Mouse (Mus musculus) MEL (cell line): ENCODE data around the gene Slc35c1. TPM values are rescaled to one million over a fixed set of nuclear protein-coding genes. Genes with fewer than 3 reads are reported as not detected.

ENCODE experiments used
- DNase-seq: peaks from one replicate; pipeline ENCODE4 v3.0.0; 2011; ENCODE audit warnings: low read depth, low spot score
- H3K27ac ChIP-seq: 2 replicates; pipeline ENCODE4 v1.5.1; 2012; ENCODE audit warnings: low read depth, mild to moderate bottlenecking, control low read depth, low read length, moderate library complexity; ENCODE audit not compliant: control insufficient read depth
- H3K27me3 ChIP-seq, 2 experiments: fragments of 150-350 bp in 1 of 2; sonication (generic) in 1 of 2; 2 replicates each; pipeline ENCODE4 v1.6.1; 2012; ENCODE audit warnings: low read length in 2 of 2, mild to moderate bottlenecking in 2 of 2, improper control_type of control experiment in 1 of 2, moderate library complexity in 1 of 2; ENCODE audit not compliant: insufficient read depth in 2 of 2, control insufficient read depth in 1 of 2
- H3K36me3 ChIP-seq, 2 experiments: 2 replicates each; pipeline ENCODE4 v1.6.1; 2012 to 2014; ENCODE audit warnings: low read length in 2 of 2, improper control_type of control experiment in 1 of 2, inconsistent platforms in 1 of 2, mild to moderate bottlenecking in 1 of 2; ENCODE audit not compliant: insufficient read depth in 2 of 2, control insufficient read depth in 1 of 2
- H3K4me1 ChIP-seq, 2 experiments: fragments of 150-350 bp in 1 of 2; sonication (generic) in 1 of 2; 2 replicates each; pipeline ENCODE4 v1.6.1; 2012; ENCODE audit warnings: low read length in 2 of 2, improper control_type of control experiment in 1 of 2, mild to moderate bottlenecking in 1 of 2; ENCODE audit not compliant: insufficient read depth in 2 of 2, control insufficient read depth in 1 of 2
- H3K4me3 ChIP-seq, 2 experiments: fragments of 150-350 bp in 1 of 2; sonication (generic) in 1 of 2; 2 replicates each; pipeline ENCODE4 v1.5.1; 2012; ENCODE audit warnings: low read depth in 2 of 2, low read length in 2 of 2, mild to moderate bottlenecking in 2 of 2, moderate library complexity in 2 of 2, control low read depth in 1 of 2, improper control_type of control experiment in 1 of 2; ENCODE audit not compliant: control insufficient read depth in 1 of 2, insufficient read depth in 1 of 2
- H3K79me2 ChIP-seq: 2 replicates; pipeline ENCODE4 v1.6.1; 2012; ENCODE audit warnings: mild to moderate bottlenecking, low read length, moderate library complexity; ENCODE audit not compliant: control insufficient read depth, poor library complexity, insufficient read depth
- H3K9ac ChIP-seq: 2 replicates; pipeline ENCODE4 v1.6.1; 2012; ENCODE audit warnings: low read depth, mild to moderate bottlenecking, control low read depth, low read length, moderate library complexity; ENCODE audit not compliant: control insufficient read depth, poor library complexity, severe bottlenecking
- H3K9me3 ChIP-seq: fragments of 150-350 bp; sonication (generic); replicated peaks from 2 replicates; pipeline ENCODE4 v1.6.1; 2012; ENCODE audit warnings: mild to moderate bottlenecking, low read length, improper control_type of control experiment, moderate library complexity; ENCODE audit not compliant: insufficient read depth
- CHD2 ChIP-seq: IDR thresholded peaks from 2 replicates; pipeline ENCODE4 v1.6.1; 2011; ENCODE audit warnings: low read length, improper control_type of control experiment
- CTCF ChIP-seq, 3 experiments: IDR thresholded peaks in 2 of 3; conservative IDR thresholded peaks in 1 of 3; 2 replicates each; pipeline ENCODE4 v1.5.1; 2011 to 2012; ENCODE audit warnings: low read length in 3 of 3, low read depth in 2 of 3, mild to moderate bottlenecking in 2 of 3, improper control_type of control experiment in 1 of 3, inconsistent platforms in 1 of 3, mixed read lengths in 1 of 3, moderate library complexity in 1 of 3; ENCODE audit not compliant: control insufficient read depth in 1 of 3, insufficient read depth in 1 of 3, poor library complexity in 1 of 3, severe bottlenecking in 1 of 3
- ELF1 ChIP-seq: IDR thresholded peaks from 2 replicates; pipeline ENCODE4 v1.6.1; 2014; ENCODE audit warnings: low read depth, mild to moderate bottlenecking, inconsistent platforms, low read length, improper control_type of control experiment, moderate library complexity
- JUND ChIP-seq: IDR thresholded peaks from 2 replicates; pipeline ENCODE4 v1.6.1; 2011; ENCODE audit warnings: low read depth, mild to moderate bottlenecking, improper control_type of control experiment, low read length
- MAFK ChIP-seq: IDR thresholded peaks from 2 replicates; pipeline ENCODE4 v1.6.1; 2011; ENCODE audit warnings: low read depth, mild to moderate bottlenecking, low read length, improper control_type of control experiment, borderline replicate concordance
- TAL1 ChIP-seq: IDR thresholded peaks from 2 replicates; pipeline ENCODE4 v1.6.1; 2012; ENCODE audit warnings: mild to moderate bottlenecking, inconsistent platforms, low read length, moderate library complexity, mixed read lengths
- TBP ChIP-seq: IDR thresholded peaks from 2 replicates; pipeline ENCODE4 v1.8.0; 2011; ENCODE audit warnings: low read depth, low read length, improper control_type of control experiment
- USF1 ChIP-seq: IDR thresholded peaks from 2 replicates; pipeline ENCODE4 v1.6.1; 2014; ENCODE audit warnings: low read depth, mild to moderate bottlenecking, inconsistent platforms, low read length, improper control_type of control experiment, moderate library complexity
- USF2 ChIP-seq, 2 experiments: IDR thresholded peaks; 2 replicates each; pipeline ENCODE4 v1.6.1; 2011 to 2012; ENCODE audit warnings: improper control_type of control experiment in 2 of 2, low read length in 2 of 2, borderline replicate concordance in 1 of 2, inconsistent platforms in 1 of 2, low read depth in 1 of 2, mild to moderate bottlenecking in 1 of 2; ENCODE audit not compliant: insufficient read depth in 1 of 2
- polyA plus RNA-seq, 2 experiments: library from polyadenylated mRNA; stranded (reverse) in 1 of 2; unstranded in 1 of 2; fragments of >175 nt in 1 of 2; fragments of >200 nt in 1 of 2; gene quantifications; 2 replicates each; pipeline versions ENCODE4 v1.2.1 to v1.2.4; 2012; ENCODE audit warnings: low replicate concordance in 2 of 2, low read depth in 1 of 2; ENCODE audit not compliant: insufficient read length in 2 of 2, insufficient read depth in 1 of 2, missing spikeins in 1 of 2
- total RNA-seq: library from RNA; depleted of rRNA; stranded (reverse); fragments of 300-350 nt; gene quantifications from 2 replicates; pipeline ENCODE4 v1.2.3, GENCODE M21; 2012

Gene Slc35c1
- total and polyA plus RNA-seq, 3 experiments, result 16.8 to 64.5 TPM; not detected in 1

- peaks cover 0 to 30% of the 10 kb centered on the region in 2 experiments; a peak in 2 of 4 replicates for H3K36me3 ChIP-seq
- DNase-seq, result no peak
These were observed 36.5 kb downstream of the Slc35c1 start for GRCm38 (mm10) chr2:92423702-92424461.

GRCm38 (mm10) chr2:92423156-92423555 is 37.2 kb downstream of the Slc35c1 start:
- DNase-seq, result no peak
- TF ChIP-seq TBP (no peak), TAL1 (no peak)
- H3K79me2 ChIP-seq, result peaks cover 11% of the 10 kb centered on the region
- H3K27ac ChIP-seq, result no peak overlapping the region
- H3K9me3 ChIP-seq, result no peaks in the 10 kb centered on the region
- peaks cover 0 to 33% of the 10 kb centered on the region in 2 experiments; a peak in 2 of 4 replicates for H3K36me3 ChIP-seq
- no peaks in the 10 kb centered on the region for H3K4me1 ChIP-seq
- H3K9ac ChIP-seq, result no peak overlapping the region
- no peaks in the 10 kb centered on the region for H3K27me3 ChIP-seq
- no peak overlapping the region for H3K4me3 ChIP-seq

More at GRCm38 (mm10) chr2:92423702-92424461, 36.5 kb downstream of the Slc35c1 start:
- Histone ChIP-seq H3K9ac (no peak overlapping the region), H3K27me3 (no peaks in the 10 kb centered on the region), H3K27ac (no peak overlapping the region), H3K79me2 (peaks cover 18% of the 10 kb centered on the region), H3K9me3 (no peaks in the 10 kb centered on the region), H3K4me3 (no peak overlapping the region), H3K4me1 (no peaks in the 10 kb centered on the region)
- TF ChIP-seq JUND (no peak), USF1 (no peak), ELF1 (no peak), MAFK (no peak), USF2 (IDR thresholded peaks at IDR 0.05; ENCODE audit: borderline replicate concordance in 1 of 2, insufficient read depth in 1 of 2, low read depth in 1 of 2, low read length in 2 of 2) (no peak)

GRCm38 (mm10) chr2:92422388-92423135 is 37.8 kb downstream of the Slc35c1 start:
- Histone ChIP-seq H3K36me3 (peaks cover 0 to 33% of the 10 kb centered on the region in 2 experiments; a peak in 2 of 4 replicates), H3K27me3 (no peaks in the 10 kb centered on the region), H3K9me3 (no peaks in the 10 kb centered on the region), H3K27ac (no peak overlapping the region), H3K4me1 (no peaks in the 10 kb centered on the region), H3K4me3 (no peak overlapping the region), H3K9ac (no peak overlapping the region), H3K79me2 (peaks cover 5% of the 10 kb centered on the region; the same call in 1 of the 2 replicates)
- TF ChIP-seq CTCF (IDR thresholded peaks at IDR 0.05 in 2 of 3, conservative IDR thresholded peaks at IDR 0.05 in 1 of 3; ENCODE audit: control insufficient read depth in 1 of 3, insufficient read depth in 1 of 3, low read depth in 2 of 3, low read length in 3 of 3, poor library complexity in 1 of 3, severe bottlenecking in 1 of 3) (peak in 2 of 3 experiments; percentile 30 to 33; a peak in 4 of 6 replicates), CHD2 (no peak)
- no peak for DNase-seq
